Mouse (Mus musculus) testis, adult 2 months (tissue): ENCODE results near the gene Samd8. TPM values are rescaled to one million over a fixed set of nuclear protein-coding genes. Genes with fewer than 3 reads are reported as not detected.

Experiments
- H3K27ac ChIP-seq: fragments of 200-500 bp; 2 replicates; pipeline ENCODE4 v1.5.1; 2012; ENCODE audit warnings: low read depth, low read length; ENCODE audit not compliant: control insufficient read depth, insufficient read depth
- H3K27me3 ChIP-seq: fragments of 200-500 bp; 2 replicates; pipeline ENCODE4 v1.6.1; 2012; ENCODE audit warnings: mild to moderate bottlenecking, low read length, moderate library complexity; ENCODE audit not compliant: control insufficient read depth, insufficient read depth
- H3K36me3 ChIP-seq: fragments of 200-500 bp; 2 replicates; pipeline ENCODE4 v1.6.1; 2012; ENCODE audit warnings: mild to moderate bottlenecking, low read length; ENCODE audit not compliant: control insufficient read depth, insufficient read depth
- H3K4me1 ChIP-seq: fragments of 200-500 bp; 2 replicates; pipeline ENCODE4 v1.6.1; 2012; ENCODE audit warnings: low read length; ENCODE audit not compliant: control insufficient read depth, insufficient read depth
- H3K4me3 ChIP-seq: fragments of 200-500 bp; 2 replicates; pipeline ENCODE4 v1.5.1; 2012; ENCODE audit warnings: low read depth, mild to moderate bottlenecking, low read length, moderate library complexity, mixed read lengths; ENCODE audit not compliant: control insufficient read depth
- CTCF ChIP-seq: fragments of 200-500 bp; IDR thresholded peaks from 2 replicates; pipeline ENCODE4 v1.5.1; 2012; ENCODE audit warnings: low read depth, mild to moderate bottlenecking, inconsistent platforms, low read length, moderate library complexity; ENCODE audit not compliant: control insufficient read depth, insufficient read depth, insufficient replicate concordance
- POLR2A ChIP-seq: fragments of 200-500 bp; IDR thresholded peaks from 2 replicates; pipeline ENCODE4 v1.6.1; 2012; ENCODE audit warnings: low read depth, mild to moderate bottlenecking, inconsistent platforms, low read length, moderate library complexity; ENCODE audit not compliant: control insufficient read depth
- polyA plus RNA-seq: library from polyadenylated mRNA; depleted of rRNA; stranded (reverse); fragments of >200 nt; gene quantifications from 2 replicates; pipeline ENCODE4 v1.2.3, GENCODE M21; 2012

The Samd8 gene
- polyA plus RNA-seq, 1 experiment = 118 TPM

- TF ChIP-seq POLR2A (no peak), CTCF (no peak)
- no peaks in the 10 kb centered on the region for H3K36me3 ChIP-seq
- H3K4me1 ChIP-seq = peaks cover 3% of the 10 kb centered on the region; the same call in 1 of the 2 replicates
- no peak within 1 kb of the TSS for H3K4me3 ChIP-seq
- H3K27ac ChIP-seq = no peak within 1 kb of the TSS
- no peaks in the 10 kb centered on the region for H3K27me3 ChIP-seq
Measured at GRCm38 (mm10) chr14:21714486-21714885, 35.8 kb upstream of the Samd8 start, which contains the start of gene Dupd1. Dupd1 (minus strand) TSS chr14:21714576.

GRCm38 (mm10) chr14:21719646-21720383 is 30.5 kb upstream of the Samd8 start:
- Histone ChIP-seq H3K27me3 (no peaks in the 10 kb centered on the region), H3K36me3 (no peaks in the 10 kb centered on the region), H3K4me1 (peaks cover 3% of the 10 kb centered on the region; the same call in 1 of the 2 replicates), H3K27ac (no peak overlapping the region), H3K4me3 (no peak overlapping the region)
- TF ChIP-seq POLR2A (no peak), CTCF (no peak)

GRCm38 (mm10) chr14:21720430-21721205 is 29.7 kb upstream of the Samd8 start:
- TF ChIP-seq CTCF = no peak
- H3K4me3 ChIP-seq = no peak overlapping the region
- H3K4me1 ChIP-seq = peaks cover 3% of the 10 kb centered on the region; the same call in 1 of the 2 replicates
- H3K27me3 ChIP-seq = no peaks in the 10 kb centered on the region
- no peaks in the 10 kb centered on the region for H3K36me3 ChIP-seq
- no peak overlapping the region for H3K27ac ChIP-seq

GRCm38 (mm10) chr14:21722021-21722698 is 28.2 kb upstream of the Samd8 start:
- H3K4me1 ChIP-seq = no peaks in the 10 kb centered on the region
- no peak for TF ChIP-seq POLR2A
- H3K27me3 ChIP-seq = no peaks in the 10 kb centered on the region
- no peak overlapping the region for H3K4me3 ChIP-seq
- H3K36me3 ChIP-seq = no peaks in the 10 kb centered on the region
- H3K27ac ChIP-seq = no peak overlapping the region

GRCm38 (mm10) chr14:21729031-21729732 is 21.1 kb upstream of the Samd8 start:
- no peak for TF ChIP-seq POLR2A
- no peak for TF ChIP-seq CTCF
- Histone ChIP-seq H3K36me3 (no peaks in the 10 kb centered on the region), H3K4me1 (no peaks in the 10 kb centered on the region), H3K4me3 (no peak overlapping the region), H3K27ac (no peak overlapping the region), H3K27me3 (no peaks in the 10 kb centered on the region)

- Histone ChIP-seq H3K27ac (no peak overlapping the region), H3K4me3 (no peak overlapping the region), H3K4me1 (no peaks in the 10 kb centered on the region), H3K27me3 (no peaks in the 10 kb centered on the region), H3K36me3 (no peaks in the 10 kb centered on the region)
- TF ChIP-seq CTCF (no peak), POLR2A (no peak)
Measured at GRCm38 (mm10) chr14:21729936-21730335, 20.4 kb upstream of the Samd8 start.
